Mouse (Mus musculus): ENCODE measurements around the gene Uqcr11. TPM values are rescaled to one million over a fixed set of nuclear protein-coding genes. Genes with fewer than 3 reads are reported as not detected.

The Uqcr11 gene
- total RNA-seq, 2 experiments from 2014 or later, result 482 to 488 TPM

DNA sequence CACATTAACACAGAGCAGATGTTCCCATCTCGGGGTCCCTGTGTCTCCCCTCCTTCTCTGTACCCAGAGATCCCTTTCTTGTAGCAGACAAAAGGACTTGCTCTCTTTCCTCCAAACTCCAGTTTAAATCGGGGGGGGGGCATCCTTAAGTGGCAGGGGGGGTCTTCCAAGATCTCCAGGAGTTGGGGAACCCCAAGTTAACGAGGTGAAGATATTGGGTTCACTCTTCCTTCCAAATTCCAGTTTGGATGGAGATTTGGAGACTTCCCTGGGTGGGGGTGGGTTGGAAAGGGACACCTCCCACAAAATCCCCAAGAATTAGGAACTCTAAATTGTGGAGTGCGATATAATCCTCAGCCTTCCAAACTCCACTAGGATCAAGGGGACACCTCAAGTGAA is 25.8 kb upstream of the Uqcr11 start:
- no peak for DNase-seq (ENCODE audit: low spot score in 2 of 2)
- intact Hi-C loops (cut with DNase I), result no loop called here

DNA sequence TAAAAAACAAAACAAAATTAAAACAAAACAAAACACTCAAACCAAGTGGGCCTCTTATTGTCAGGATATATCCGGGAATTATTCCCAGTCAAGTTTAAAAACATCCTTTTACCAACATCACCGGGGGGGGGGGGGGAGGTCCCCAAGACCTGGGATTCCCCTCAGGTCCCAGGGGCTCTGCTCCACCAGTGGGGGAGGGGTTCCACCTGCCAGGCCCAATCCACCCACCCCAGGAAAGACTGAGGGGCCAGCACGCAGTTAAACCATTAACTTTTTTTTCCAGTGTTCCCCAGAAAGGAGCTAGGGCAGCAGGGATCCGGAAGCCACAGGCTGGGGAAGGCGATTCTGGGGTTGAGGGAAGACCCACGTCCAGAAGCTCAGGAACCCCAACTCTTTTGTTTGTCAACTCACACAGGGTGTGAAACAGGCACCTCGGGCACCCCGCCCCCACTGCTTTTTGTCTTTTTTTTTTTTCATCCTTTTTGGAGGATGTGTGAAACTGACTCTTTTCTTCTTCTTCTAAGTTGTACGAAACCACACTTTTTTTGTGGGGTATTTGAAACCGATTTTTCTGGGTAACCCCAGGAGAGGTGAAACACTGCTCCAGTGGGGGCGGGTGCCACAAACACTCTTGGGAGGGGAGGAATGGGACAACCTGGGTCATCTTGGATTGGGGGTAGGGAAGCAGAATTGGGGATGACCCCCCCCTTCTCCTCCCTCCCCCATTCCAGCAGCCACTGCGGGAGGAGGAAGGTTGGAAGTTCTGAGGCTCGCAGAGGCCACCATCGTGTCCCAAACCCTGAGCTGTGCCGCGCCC is 25.1 kb upstream of the Uqcr11 start:
- intact Hi-C loops (cut with DNase I), result no loop called here
- no peak for DNase-seq (ENCODE audit: low spot score in 2 of 2)

DNA sequence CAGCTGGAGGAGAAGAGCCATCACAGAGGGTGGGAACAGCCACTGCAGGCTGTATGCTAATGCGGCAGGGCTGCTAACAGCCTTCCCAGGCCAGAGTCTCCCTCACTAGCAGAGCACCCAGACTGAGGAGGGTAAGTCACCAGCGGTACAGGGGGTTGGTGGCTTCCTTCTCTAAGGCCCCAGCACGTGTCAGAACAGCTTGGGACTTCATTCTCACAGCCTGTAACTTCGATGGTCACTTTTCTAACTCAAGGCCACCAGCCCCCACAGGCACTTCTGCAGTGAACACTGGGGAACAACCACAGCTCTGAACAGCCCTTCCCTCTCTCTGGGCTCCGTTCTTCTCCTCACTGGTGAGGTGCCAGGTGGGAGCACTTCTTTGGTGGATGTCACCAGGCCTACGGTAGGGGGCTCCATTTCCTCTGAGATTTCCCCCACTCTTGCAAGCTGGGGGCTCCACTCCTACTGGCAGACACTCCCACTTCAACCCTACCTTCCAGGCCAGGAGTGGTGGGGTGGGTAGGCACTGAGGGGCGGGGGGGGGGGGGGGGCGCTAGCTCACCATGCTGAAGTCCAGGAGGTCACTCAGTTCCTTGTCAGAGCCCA is 23.8 kb upstream of the Uqcr11 start:
- no peak for DNase-seq (ENCODE audit: low spot score in 2 of 2)
- intact Hi-C loops (cut with DNase I), result no loop called here

DNA sequence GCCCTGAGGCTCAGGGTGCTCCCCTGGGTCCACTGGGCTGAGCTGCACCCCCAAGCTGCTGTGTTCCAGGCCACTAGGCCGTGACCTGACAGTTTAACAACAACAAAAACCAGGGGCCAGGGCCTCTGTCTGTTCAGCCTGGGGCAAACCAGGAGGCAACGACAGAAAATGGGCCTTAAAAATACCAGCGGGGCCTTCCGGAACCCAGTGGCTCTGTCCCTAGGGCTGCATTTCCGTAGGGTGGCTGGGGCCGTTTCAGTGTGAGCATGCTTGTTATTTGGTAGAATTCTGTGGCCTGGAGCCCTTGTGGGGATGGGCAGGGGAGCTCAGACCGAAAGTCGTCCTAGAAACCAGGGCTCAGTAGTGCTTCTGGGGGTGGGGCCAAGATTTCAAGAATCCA is 23.2 kb upstream of the Uqcr11 start:
- no peak for DNase-seq (ENCODE audit: low spot score in 2 of 2)
- intact Hi-C loops (cut with DNase I), result no loop called here

DNA sequence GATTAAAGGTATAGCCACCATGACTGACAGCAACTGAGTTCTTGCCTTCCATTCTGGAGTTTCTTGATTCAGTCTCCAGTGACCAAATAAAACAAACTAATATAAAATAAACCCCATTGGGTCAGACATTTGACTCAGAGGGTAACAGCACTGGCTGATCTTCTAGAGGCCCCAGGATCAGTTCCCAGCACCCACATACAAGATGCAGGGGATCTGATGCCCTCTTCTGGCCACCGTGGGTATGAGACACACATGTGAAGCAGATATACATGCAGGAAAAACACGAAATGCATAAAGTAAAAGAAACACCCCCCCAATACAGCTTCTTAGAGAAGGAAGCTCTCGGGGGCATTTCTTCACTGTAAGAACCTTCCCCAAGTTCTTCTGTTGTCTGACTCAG is 18.4 kb upstream of the Uqcr11 start:
- intact Hi-C loops (cut with DNase I), result no loop called here

DNA sequence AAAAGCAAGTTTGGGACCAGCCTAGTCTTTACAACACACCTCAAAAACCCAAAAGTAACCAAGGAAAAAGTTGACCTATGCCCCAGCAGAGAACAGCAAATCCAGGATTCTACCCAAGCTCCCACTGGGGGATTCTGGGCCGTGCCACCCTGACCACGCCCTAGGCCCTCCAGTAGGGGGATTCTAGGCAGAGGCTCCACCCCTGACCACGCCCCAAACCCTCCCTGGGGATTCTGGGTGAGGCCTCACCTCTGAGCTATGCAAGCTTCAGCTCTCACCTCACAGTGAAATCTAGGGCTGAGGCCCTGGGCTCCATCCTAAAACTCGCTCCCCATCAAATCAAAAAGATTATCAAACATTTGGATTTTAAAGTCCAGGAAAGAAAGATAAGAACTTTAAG is 16.9 kb upstream of the Uqcr11 start:
- intact Hi-C loops (cut with DNase I), result no loop called here
- no peak for DNase-seq (ENCODE audit: low spot score in 2 of 2)

More for the DNA sequence above, 18.4 kb upstream of the Uqcr11 start:
- DNase-seq (ENCODE audit: low spot score in 2 of 2), result no peak

DNA sequence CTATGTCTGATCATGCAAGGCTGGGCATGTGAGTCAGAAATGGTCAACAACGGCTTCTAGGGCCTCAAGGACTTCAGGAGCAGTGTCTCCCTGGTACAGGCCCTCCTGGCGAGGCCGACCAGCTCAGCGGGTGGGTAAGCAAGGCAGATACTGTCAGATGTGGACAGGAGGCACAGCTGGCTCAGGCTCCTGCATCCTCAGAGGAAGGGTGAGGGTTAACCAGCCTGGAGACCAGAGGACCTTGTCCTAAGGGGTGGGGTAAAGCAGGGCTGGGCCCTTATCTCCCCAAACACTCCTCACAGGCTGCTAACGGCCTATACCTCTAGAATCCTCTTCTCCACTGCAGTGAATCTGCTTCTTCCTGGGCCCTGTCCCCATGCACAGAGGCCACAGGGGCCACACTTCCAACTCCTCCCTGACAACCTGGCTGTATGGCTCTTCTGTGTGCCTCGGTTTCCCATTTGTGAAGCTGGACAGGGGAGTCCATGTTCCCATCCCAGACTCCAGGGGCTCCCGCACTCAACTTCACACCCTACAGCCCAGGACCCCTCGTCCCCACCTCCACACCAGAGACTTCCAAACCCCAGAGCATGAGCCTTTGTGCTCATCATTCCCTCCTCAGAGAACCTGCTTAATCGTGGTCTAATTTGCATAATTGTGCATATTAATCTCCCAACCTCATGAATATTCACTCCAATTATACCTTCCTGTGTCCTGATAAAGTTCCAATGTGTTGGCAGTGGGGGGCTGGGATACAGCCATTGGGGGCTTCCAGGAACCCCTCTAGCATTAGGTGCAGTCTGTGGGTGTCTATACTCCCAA is 15.2 kb upstream of the Uqcr11 start:
- DNase-seq (ENCODE audit: low spot score in 2 of 2), result no peak
- intact Hi-C loops (cut with DNase I), result no loop called here

DNA sequence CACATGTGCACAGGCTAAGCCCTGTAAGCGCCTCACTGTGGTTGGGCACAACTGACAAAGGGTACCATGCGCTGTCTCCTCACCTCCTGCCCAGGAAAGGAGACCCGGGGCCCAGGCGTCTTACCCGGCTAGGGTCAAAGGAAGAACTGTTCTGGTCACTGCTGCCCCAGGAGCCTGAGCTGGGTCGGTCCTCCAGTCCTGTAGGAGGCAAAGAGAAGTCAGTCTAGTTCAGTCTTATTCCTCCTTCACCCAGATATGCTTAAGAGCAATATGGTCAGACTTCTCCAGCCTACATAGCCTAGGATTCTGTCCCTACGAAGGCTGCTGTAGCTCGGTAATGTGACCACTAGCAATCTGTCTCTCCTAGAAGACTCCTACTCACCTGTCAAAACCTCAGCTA is 14.6 kb upstream of the Uqcr11 start:
- intact Hi-C loops (cut with DNase I), result no loop called here
- DNase-seq (ENCODE audit: low spot score in 2 of 2), result no peak

DNA sequence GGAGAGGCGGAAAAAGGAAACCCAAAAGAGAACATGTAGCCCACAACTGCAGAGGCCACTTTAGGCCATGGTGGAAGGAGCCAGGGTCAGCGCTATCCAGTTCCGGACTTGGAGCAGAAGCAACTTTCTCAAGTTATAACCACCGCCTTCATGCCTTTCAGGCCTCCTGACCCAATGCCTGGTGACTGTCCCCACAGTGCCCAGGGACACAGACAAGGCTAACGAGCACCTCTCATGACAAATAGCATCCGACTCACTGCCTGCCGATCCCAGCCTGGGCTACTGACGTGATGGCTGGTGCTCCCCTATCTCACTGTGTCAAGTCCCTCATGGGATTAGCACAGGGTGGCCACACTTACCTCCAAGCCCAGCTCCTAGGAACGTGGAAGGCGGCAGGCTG is 14.1 kb upstream of the Uqcr11 start:
- DNase-seq (ENCODE audit: low spot score in 2 of 2), result no peak
- intact Hi-C loops (cut with DNase I), result no loop called here

DNA sequence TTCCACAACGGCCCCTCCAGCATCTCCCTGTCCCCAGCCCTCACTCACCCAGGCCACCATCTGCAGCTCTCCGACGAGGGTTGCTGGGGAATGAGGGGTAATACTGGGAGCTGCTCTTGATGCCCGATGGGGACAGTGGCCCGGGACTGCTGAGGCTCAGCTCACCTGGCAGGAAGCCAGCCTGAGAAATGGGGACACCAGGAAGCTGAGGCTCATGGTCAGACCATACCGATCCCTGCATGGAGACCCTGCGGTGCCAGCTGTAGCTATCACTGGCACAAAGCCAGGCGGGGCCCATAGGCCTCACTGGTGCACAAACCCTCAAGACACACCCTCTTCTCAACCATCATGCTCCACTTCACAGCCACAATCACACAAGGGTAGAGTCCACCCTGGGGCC is 12.8 kb upstream of the Uqcr11 start:
- DNase-seq (ENCODE audit: low spot score in 2 of 2), result no peak

DNA sequence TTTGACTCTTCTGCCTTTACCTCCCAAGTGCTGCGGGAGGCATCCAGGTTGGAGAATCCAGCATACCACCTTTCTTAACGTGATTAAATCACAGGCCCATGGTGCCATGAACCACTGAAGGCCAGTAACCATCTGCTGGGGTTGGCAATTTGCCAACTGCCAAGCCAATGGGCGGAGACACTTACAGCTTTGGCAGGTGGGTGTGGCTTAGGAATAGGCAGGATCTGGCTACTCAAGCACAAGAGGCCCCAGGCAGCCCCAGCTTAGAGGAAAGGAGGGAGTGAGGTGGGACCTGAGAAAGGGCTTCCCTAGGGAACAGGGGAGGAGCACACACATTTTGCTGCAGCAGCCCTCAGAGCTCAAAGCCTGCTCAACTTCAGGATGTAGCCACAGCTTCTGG is 11.7 kb upstream of the Uqcr11 start:
- intact Hi-C loops (cut with DNase I), result no loop called here
- no peak for DNase-seq (ENCODE audit: low spot score in 2 of 2)

More for the DNA sequence above, 12.8 kb upstream of the Uqcr11 start:
- intact Hi-C loops (cut with DNase I), result no loop called here

DNA sequence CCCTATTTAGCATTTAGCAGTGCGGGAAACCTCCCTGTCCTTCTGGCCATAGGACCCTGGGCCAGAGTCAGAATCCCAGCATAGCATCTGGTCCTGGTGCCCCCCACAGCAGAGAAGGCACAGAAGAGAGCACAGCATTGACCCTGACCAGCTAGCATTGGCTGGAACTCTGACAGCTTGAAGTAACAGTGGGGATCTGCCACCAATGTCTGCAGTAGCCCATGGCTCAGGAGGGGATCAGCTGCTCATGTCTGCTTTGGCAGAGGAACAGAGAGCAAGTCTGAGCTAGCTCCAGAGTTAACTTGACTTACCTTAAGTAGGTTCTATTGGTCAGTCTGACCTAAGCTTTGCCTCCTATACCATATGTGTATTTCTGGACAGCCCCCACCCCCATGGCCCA is 11.2 kb upstream of the Uqcr11 start:
- intact Hi-C loops (cut with DNase I), result no loop called here
- DNase-seq (ENCODE audit: low spot score in 2 of 2), result no peak

DNA sequence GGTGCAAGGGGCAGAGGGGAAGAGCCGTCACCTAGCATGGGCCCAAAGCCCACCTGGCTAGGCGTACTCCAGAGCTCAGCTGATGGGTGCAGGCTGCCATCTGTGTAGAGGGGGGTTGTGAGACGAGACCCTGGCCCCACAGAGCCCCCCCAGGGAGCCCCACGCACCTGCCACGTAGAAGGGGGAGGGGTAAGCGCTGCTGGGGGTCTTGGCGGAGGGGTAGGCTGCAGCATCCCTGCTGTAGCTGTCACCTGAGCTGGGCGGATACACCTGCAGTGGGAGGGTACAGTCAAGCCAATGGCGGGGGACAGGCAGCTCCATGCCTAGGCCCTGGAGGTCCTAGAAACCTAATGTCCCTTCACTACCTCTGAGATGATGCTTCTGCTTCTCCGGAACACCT is 10.7 kb upstream of the Uqcr11 start:
- DNase-seq (ENCODE audit: low spot score in 2 of 2), result no peak
- intact Hi-C loops (cut with DNase I), result no loop called here

DNA sequence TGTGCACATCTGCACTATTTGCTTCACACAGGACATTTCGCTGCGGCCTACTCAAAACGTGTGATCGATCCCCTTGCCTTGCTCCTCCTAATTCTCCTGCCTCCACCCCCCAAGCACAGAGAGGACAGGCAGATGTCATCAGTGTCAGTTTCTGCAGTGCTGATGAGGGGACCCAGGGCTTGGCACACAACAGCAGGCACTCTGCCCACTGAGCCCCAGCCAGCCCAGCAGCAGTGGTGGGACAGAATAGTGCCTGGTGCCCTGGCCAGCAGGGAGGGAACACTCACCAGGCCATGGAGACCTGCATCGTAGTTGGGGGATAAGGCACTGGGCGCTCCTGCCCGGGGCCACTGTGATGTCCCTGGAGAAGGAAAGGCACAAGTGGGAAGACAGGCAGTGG is 8.9 kb upstream of the Uqcr11 start:
- intact Hi-C loops (cut with DNase I), result no loop called here
- DNase-seq (ENCODE audit: low spot score in 2 of 2), result no peak

DNA sequence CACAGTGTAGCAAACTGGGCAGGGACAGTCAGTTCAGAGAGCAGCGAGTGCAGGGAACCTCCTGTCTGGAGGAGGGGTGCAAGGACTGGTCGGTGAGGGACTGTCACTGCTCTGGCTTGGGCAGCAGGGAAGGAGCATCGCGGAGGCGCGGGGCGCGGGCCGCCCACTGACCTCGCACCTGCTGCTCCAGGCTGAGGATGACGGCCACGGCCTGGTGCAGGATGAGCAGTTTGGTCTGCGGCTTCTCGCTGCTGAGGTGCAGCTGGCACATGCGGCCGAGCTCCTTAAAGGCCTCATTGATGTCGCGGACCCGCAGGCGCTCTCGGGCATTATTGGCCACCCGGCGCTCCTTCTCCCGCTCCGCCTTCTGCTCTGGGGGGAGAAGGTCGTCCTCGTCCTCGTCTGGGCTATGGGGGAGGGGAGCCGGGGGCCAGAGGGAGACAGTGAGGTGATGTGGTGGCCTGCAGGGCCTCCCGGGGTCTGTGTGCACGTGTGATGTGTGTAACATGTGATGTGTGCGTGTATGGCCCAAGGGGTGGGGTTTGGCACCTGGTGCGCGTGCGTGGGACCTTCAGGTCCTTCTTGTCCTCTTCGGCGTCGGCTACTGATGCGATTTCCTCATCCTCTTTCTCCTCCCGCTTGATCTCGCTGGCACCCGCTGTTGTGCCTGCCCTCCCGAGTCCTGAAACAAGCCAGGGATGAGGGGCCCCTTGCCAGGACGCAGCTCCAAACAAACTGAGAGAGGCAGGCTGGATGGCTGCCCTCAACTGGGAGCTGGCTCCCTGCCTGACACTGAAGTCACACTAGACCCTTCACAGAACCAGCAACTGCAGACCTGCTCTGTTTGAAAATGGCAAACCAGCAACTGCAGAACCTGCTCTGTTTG is 6.3 kb upstream of the Uqcr11 start:
- DNase-seq (ENCODE audit: low spot score in 2 of 2), result peak; percentile 59 to 67
- intact Hi-C loops (cut with DNase I), result no loop called here

DNA sequence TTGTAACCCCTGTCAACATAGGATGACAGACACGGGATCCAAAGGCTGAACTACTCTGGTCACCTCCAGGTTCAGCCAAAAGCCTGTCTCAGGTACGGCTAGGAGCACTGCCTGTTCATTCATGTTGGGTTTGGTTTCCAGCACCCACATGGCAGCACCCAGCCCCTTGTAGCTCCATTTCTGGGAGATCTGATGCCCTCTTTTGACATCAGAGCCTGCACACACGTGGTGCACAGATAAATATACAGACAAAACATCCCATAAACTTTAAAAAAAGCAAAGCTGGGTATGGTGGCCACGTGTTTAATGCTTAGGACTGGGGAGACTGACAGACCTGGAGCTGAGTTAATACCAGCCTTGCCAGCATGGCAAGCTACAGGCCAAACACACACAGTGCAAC is 1.3 kb upstream of the Uqcr11 start:
- intact Hi-C loops (cut with DNase I), result no loop called here
- DNase-seq (ENCODE audit: low spot score in 2 of 2), result no peak

DNA sequence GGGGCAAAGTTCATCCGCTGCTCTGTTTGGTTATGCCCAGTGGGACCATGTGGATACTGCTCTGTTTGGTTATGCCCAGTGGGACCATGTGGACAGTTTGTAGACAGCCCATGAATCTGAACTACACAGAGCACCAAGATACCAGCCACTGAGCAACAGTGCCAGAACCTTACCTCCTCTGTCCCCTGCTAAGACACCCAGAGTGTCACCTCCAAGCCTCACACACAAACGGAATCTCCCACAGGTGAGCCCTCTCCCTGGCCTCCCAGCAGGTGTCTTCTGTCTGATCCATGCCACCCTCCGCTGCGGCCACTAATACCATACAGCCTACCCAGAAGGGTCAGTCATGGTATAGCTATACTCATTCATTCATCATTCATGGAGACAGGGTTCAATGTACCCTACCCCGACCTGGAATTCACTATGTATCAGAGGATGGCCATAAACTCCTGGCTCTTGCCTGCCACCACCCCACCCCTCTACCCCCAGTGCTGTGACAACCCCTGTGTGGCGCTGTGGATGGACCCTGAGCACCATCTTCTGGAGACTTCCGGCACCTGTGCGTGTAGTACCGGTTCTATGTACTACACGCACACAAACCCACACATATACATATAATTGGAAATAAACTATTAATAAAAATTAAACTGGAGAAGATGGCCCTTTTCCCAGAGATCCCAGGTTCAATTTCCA is 1.0 kb downstream of the Uqcr11 start:
- DNase-seq (ENCODE audit: low spot score in 2 of 2), result no peak
- intact Hi-C loops (cut with DNase I), result no loop called here

DNA sequence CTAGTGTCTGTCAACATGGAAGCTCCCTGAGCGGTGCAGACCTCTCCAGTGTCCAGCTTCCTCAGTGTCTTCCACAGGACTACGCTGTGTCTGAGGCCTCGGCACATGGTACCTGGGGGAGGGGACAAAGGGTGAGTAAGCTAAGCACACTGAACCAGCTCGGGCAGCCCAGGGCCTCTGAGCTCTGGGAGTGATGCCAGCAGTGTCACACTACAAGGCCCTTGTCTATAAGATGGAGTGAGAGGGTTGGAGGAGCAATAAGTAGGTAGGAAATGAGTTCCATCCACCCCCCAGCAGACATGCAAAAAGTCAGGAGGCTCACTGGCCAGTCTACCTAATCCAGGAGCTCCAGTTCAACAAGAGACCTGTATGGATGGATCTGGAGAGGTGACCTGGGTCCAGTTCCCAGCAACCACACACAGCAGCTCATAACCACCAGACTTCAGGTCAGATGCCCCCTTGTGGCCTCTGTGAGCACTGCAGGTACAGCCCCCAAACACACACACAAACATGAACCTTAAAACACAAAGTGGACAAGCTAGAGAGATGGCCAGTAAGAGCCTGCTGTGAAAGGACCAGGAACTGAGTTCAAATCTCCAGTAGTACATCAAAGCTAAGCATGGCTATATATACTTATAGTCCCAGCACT is 3.5 kb downstream of the Uqcr11 start:
- intact Hi-C loops (cut with DNase I), result no loop called here
- no peak for DNase-seq (ENCODE audit: low spot score in 2 of 2)

DNA sequence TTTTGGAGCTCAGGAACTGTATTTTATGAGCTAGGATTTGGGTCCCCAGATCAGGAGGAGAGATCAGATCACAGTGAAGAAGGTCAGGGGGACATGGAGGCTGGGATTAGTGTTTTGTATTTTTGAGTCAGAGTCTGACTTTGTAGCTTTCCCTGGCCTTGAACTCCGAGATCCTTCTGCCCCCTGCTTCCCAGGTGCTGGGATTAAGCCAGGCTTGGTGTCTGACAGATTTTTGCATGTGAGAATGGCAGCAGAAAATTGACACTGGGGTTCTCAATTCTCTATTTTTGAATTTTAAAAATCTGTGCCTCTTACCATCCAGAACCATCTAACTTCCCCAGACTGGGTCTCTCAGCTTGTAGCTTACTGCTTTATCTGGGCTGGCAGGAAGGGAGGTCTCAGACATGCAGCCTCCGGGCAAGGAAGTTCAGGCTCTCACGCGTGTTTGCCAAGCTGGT is 5.9 kb downstream of the Uqcr11 start:
- no peak for DNase-seq (ENCODE audit: low spot score in 2 of 2)
- intact Hi-C loops (cut with DNase I), result no loop called here
